Mouse (Mus musculus): Measurements from ENCODE around the gene Crls1. TPM values are rescaled to one million over a fixed set of nuclear protein-coding genes. Genes with fewer than 3 reads are reported as not detected.

Gene Crls1
- polyA plus RNA-seq, 1 experiment from 2014 or later: 26.9 TPM

DNA sequence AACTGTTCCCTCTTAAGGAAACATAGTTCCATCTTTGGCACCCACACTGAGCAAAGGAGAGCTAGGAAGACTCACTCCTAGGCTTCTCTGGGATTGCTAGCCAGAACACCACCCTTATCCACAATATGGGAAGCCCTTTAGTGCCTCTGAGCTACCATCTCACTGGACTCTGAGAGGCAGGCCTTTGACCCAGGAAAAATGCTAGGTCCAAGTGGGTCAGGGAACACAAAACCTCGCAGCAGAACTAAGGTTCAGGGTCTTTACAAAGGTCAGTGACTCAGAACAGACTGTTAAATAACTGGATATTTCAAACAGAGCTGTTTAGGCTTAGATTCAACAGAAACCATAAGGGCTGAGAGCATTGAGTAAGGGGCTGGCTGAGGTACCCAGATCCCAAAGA is 30.5 kb downstream of the Crls1 start:
- Histone ChIP-seq H3K4me3 (ENCODE audit: low read depth, low read length) (no peak overlapping the region), H3K27ac (ENCODE audit: low read depth, low read length) (no peak overlapping the region), H3K4me1 (replicated peaks; ENCODE audit: control insufficient read depth, insufficient read depth, low read length) (peaks cover 2% of the 10 kb centered on the region; the same call in 1 of the 2 replicates), H3K36me3 (ENCODE audit: control insufficient read depth, insufficient read depth, low read length) (no peaks in the 10 kb centered on the region), H3K9ac (ENCODE audit: low read length) (no peak overlapping the region), H3K4me2 (ENCODE audit: low read depth, low read length, severe bottlenecking) (no peak overlapping the region), H3K9me3 (ENCODE audit: control insufficient read depth, low read length) (no peaks in the 10 kb centered on the region), H3K27me3 (ENCODE audit: control insufficient read depth, insufficient read depth, low read length) (peaks cover 23% of the 10 kb centered on the region)
- no peak for DNase-seq (ENCODE audit: low spot score)
- 57% methylated on average over 1 of the region's 1 CpGs for WGBS
- no peak for ATAC-seq (replicated peaks; ENCODE audit: low FRiP score)

DNA sequence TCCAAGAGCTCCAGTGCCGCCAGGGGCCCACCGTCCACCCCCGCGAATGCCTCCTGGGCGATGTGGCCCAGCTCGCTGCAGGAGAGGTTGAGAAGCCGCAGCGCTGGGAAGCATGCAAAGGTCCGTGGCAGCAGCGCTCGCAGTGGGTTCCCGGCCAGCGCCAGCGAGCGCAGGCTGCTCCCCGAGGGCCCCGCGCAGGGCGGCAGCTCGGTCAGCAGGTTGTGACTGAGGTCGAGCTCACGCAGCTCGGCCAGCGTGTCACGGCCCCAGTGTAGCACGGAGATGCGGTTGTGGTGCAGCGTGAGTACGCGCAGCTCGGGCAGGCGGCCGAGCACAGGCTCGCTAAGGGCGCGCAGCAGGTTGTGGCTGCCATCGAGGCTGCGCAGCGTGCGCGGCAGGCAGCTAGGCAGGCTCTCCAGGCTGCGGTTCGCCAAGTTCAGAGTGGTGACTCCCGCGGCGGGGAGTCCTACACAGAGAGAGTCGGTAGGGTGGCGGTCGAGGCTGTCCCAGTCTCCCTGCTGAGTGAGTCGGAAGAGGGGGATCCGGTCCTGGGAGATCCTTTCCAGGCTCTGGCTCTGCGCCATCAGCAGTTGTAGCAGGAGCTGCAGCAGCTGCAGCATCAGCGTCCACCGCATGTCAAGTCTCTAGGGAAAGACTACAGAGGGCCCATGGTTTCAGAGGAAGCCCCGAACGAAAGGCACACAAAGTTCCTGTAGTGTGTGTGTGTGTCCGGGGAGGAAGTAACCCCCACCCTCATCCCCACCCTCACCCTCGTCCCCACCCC is 33.0 kb downstream of the Crls1 start:
- peak; percentile 76 for DNase-seq (ENCODE audit: low spot score)
- under 1% methylated on average over 58 of the region's 58 CpGs for WGBS
- peaks cover 2% of the 10 kb centered on the region; the same call in 1 of the 2 replicates for H3K4me1 ChIP-seq (replicated peaks; ENCODE audit: control insufficient read depth, insufficient read depth, low read length)
- H3K9ac ChIP-seq (ENCODE audit: low read length): peak overlapping the region; percentile 45
- H3K27me3 ChIP-seq (ENCODE audit: control insufficient read depth, insufficient read depth, low read length): peaks cover 23% of the 10 kb centered on the region
- peak; percentile 53 for ATAC-seq (replicated peaks; ENCODE audit: low FRiP score)
- no peaks in the 10 kb centered on the region for H3K9me3 ChIP-seq (ENCODE audit: control insufficient read depth, low read length)
- peak overlapping the region; percentile 87 for H3K4me2 ChIP-seq (ENCODE audit: low read depth, low read length, severe bottlenecking)
- H3K4me3 ChIP-seq (ENCODE audit: low read depth, low read length): peak overlapping the region; percentile 46
- no peaks in the 10 kb centered on the region for H3K36me3 ChIP-seq (ENCODE audit: control insufficient read depth, insufficient read depth, low read length)
- no peak overlapping the region for H3K27ac ChIP-seq (ENCODE audit: low read depth, low read length)

DNA sequence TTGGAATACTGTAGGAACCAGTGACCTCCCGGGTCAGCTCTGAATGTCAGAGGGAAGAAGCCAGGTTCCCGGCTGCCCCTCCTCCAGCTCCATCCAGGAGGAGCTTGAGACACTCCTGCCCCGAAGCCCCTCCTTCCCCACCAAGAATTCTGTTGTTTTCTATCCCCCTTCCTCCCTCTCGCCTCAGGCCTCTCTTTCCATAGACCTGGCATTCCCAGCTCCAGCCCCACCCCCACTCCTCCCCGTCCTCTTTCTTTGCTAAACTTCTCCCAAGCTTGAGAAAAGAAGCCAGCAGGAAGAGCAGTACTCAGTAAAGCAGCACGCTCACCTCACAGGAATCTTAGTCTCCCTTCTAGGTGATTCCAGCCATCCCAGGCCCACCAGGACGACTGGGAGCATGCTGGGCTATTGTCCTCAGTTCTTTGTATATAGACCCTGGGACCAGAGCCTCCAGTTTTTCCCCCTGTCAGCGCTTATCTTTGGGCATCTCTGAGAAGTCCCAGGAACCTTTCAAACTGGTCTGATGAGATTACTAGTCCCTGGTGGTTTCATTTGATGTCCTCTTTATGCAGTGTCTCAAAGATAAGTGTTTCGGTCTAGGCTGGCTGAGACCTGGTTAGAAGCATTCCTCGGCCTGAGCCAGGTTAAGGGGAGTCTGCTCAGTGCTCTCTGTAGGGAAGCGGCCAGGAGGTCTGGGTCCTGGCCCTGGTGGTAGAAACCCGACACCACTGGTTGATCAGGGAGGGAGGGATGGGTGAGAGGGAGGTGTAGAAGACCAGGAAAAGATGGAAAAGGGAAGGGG is 34.6 kb downstream of the Crls1 start, which contains the start of gene Lrrn4:
Lrrn4 (minus strand) TSS at position 48 of the 802 bp plus-strand sequence.
- Histone ChIP-seq H3K27ac (ENCODE audit: low read depth, low read length) (no peak within 1 kb of the TSS), H3K9ac (ENCODE audit: low read length) (no peak within 1 kb of the TSS; the same call in 1 of the 2 replicates), H3K4me1 (replicated peaks; ENCODE audit: control insufficient read depth, insufficient read depth, low read length) (peaks cover 2% of the 10 kb centered on the region; the same call in 1 of the 2 replicates), H3K36me3 (ENCODE audit: control insufficient read depth, insufficient read depth, low read length) (no peaks in the 10 kb centered on the region), H3K4me3 (ENCODE audit: low read depth, low read length) (peak within 1 kb of the TSS; percentile 46), H3K4me2 (ENCODE audit: low read depth, low read length, severe bottlenecking) (peak within 1 kb of the TSS; percentile 87), H3K9me3 (ENCODE audit: control insufficient read depth, low read length) (no peaks in the 10 kb centered on the region), H3K27me3 (ENCODE audit: control insufficient read depth, insufficient read depth, low read length) (peaks cover 23% of the 10 kb centered on the region)
- DNase-seq (ENCODE audit: low spot score): peak; percentile 64
- WGBS: 5% methylated on average over 12 of the region's 12 CpGs
- ATAC-seq (replicated peaks; ENCODE audit: low FRiP score): peak; percentile 40

DNA sequence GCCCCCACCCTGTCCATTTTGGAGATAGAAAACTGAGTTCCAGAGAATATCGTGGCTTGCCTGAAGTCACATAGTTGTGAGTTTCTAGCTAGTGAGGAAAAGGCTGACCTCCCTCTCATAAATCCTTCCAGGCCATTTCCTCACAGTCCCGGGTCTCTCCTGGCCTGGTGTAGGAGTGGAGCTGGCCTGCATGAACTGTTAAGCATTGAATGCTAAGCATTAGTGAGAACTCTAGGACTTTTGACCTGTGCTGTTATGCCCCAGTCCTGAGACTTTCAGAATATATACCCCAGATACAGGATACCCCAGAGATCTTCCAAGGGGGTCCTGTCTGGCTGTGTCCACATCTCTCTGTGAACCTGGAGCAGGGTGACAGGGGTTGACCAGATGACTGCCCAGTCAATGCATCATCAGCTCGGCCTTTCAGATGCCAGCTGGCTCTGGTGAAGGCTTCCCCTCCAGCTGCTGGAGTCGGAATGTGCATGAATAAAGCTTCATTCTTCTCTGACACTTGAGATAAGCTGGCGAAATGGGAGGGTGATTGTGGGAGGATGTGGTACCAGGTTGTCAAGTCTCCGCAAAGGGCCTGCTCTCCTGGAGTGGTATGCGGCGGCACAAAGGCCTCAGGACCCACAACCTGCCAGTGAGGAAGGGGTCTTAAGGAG is 38.0 kb downstream of the Crls1 start:
- WGBS: 84% methylated on average over 8 of the region's 8 CpGs
- no peak for DNase-seq (ENCODE audit: low spot score)

DNA sequence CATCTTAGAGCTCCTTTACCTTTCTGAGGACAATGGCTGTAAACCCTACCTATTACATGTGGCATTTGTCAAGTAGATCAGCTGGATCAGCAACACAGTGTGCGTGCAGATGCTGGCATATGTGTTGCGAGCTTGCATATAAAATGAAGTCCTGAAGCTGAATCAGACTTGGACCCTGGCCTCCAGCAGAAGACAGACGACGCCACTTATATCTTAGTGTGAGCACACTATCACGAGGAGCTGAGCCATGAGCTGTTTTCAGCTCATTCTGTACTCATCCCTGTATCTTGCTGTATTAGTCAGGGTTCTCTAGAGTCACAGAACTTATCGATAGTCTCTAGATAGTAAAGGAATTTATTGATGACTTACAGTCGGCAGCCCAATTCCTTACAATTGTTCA is 38.8 kb downstream of the Crls1 start:
- ATAC-seq (replicated peaks; ENCODE audit: low FRiP score) (no peak), DNase-seq (ENCODE audit: low spot score) (no peak)
- Histone ChIP-seq H3K36me3 (ENCODE audit: control insufficient read depth, insufficient read depth, low read length) (no peaks in the 10 kb centered on the region), H3K4me1 (replicated peaks; ENCODE audit: control insufficient read depth, insufficient read depth, low read length) (0 out of 2 replicates have a peak, but pooled peaks cover 2% of the 10 kb centered on the region), H3K4me2 (ENCODE audit: low read depth, low read length, severe bottlenecking) (no peak overlapping the region), H3K9me3 (ENCODE audit: control insufficient read depth, low read length) (no peaks in the 10 kb centered on the region), H3K27me3 (ENCODE audit: control insufficient read depth, insufficient read depth, low read length) (peaks cover 3% of the 10 kb centered on the region; the same call in 1 of the 2 replicates), H3K4me3 (ENCODE audit: low read depth, low read length) (no peak overlapping the region), H3K27ac (ENCODE audit: low read depth, low read length) (no peak overlapping the region), H3K9ac (ENCODE audit: low read length) (no peak overlapping the region)
- WGBS: 94% methylated on average over 7 of the region's 7 CpGs

More for the DNA sequence above, 38.0 kb downstream of the Crls1 start:
- Histone ChIP-seq H3K9ac (ENCODE audit: low read length) (no peak overlapping the region), H3K36me3 (ENCODE audit: control insufficient read depth, insufficient read depth, low read length) (no peaks in the 10 kb centered on the region), H3K27ac (ENCODE audit: low read depth, low read length) (no peak overlapping the region), H3K4me3 (ENCODE audit: low read depth, low read length) (no peak overlapping the region), H3K4me2 (ENCODE audit: low read depth, low read length, severe bottlenecking) (no peak overlapping the region), H3K4me1 (replicated peaks; ENCODE audit: control insufficient read depth, insufficient read depth, low read length) (0 out of 2 replicates have a peak, but pooled peaks cover 2% of the 10 kb centered on the region), H3K27me3 (ENCODE audit: control insufficient read depth, insufficient read depth, low read length) (peaks cover 8% of the 10 kb centered on the region; the same call in 1 of the 2 replicates), H3K9me3 (ENCODE audit: control insufficient read depth, low read length) (no peaks in the 10 kb centered on the region)
- no peak for ATAC-seq (replicated peaks; ENCODE audit: low FRiP score)

DNA sequence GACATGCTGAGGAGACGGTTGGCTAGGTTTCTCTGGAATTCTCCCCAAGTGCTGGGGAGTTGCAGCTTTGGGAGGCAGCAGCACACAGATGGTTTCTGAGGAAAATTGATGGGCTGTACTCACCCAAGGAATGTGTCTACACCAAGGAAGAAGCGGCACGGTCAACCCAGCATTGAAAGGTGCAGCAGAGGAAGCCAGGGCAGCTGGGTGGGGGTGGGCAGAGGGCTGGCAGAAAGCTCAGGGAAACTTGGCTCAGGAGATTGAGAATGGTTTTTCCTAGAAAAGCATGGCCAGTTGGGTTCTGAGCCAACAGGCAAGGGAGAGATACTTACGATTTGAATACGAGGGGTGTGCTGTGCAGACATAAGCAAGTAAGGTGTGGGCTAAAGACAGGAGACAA is 47.4 kb downstream of the Crls1 start:
- H3K36me3 ChIP-seq (ENCODE audit: control insufficient read depth, insufficient read depth, low read length): no peaks in the 10 kb centered on the region
- H3K9ac ChIP-seq (ENCODE audit: low read length): no peak overlapping the region
- H3K27me3 ChIP-seq (ENCODE audit: control insufficient read depth, insufficient read depth, low read length): no peaks in the 10 kb centered on the region
- no peak for ATAC-seq (replicated peaks; ENCODE audit: low FRiP score)
- no peak overlapping the region for H3K4me2 ChIP-seq (ENCODE audit: low read depth, low read length, severe bottlenecking)
- H3K4me1 ChIP-seq (replicated peaks; ENCODE audit: control insufficient read depth, insufficient read depth, low read length): no peaks in the 10 kb centered on the region
- 86% methylated on average over 5 of the region's 5 CpGs for WGBS
- no peaks in the 10 kb centered on the region for H3K9me3 ChIP-seq (ENCODE audit: control insufficient read depth, low read length)
- H3K27ac ChIP-seq (ENCODE audit: low read depth, low read length): no peak overlapping the region
- no peak overlapping the region for H3K4me3 ChIP-seq (ENCODE audit: low read depth, low read length)
- DNase-seq (ENCODE audit: low spot score): no peak

DNA sequence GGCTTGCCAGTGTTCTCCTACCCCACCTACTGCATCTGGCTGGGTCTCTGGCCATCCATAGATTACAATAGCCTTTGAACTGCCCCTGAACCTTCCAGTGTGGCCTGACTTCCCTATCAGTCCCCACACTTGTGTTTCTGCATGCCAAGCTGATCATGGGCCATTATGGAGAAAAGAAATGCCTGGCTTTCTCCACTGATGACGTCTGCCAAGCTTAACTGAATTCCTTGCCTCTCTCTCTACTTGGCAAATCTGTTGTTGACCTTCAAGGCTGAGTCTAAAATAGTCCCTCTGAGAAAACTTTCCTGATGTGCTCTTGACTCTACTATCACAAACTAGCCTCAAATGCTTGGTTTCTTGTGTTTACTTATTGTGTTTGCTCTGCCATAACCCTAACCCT is 51.7 kb downstream of the Crls1 start:
- Histone ChIP-seq H3K27ac (ENCODE audit: low read depth, low read length) (no peak overlapping the region), H3K4me3 (ENCODE audit: low read depth, low read length) (no peak overlapping the region), H3K9ac (ENCODE audit: low read length) (no peak overlapping the region), H3K9me3 (ENCODE audit: control insufficient read depth, low read length) (no peaks in the 10 kb centered on the region), H3K4me2 (ENCODE audit: low read depth, low read length, severe bottlenecking) (no peak overlapping the region), H3K4me1 (replicated peaks; ENCODE audit: control insufficient read depth, insufficient read depth, low read length) (no peaks in the 10 kb centered on the region), H3K36me3 (ENCODE audit: control insufficient read depth, insufficient read depth, low read length) (no peaks in the 10 kb centered on the region), H3K27me3 (ENCODE audit: control insufficient read depth, insufficient read depth, low read length) (no peaks in the 10 kb centered on the region)
- ATAC-seq (replicated peaks; ENCODE audit: low FRiP score) (no peak), DNase-seq (ENCODE audit: low spot score) (no peak)
- 61% methylated on average over 1 of the region's 1 CpGs for WGBS

DNA sequence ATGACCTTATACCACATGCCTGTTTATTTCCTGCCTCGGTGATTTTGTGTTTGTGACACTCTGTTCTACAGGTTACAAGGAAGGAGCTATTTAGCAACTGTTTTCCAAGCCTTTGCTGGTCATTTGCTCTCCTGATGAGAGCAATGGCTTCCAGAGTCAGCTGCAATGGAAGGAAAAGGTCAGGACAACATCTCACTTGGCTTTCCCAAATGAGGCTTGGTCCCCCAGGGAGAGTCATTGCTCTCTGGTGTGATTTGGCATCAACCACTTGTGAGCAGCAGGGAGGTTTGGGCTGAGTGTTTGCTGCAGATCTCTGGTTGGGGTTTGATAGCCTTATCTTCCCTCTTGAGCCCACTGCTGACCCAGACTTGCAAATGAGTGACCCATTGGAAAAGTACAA is 54.1 kb downstream of the Crls1 start:
- H3K4me2 ChIP-seq (ENCODE audit: low read depth, low read length, severe bottlenecking): no peak overlapping the region
- DNase-seq (ENCODE audit: low spot score): no peak
- no peak overlapping the region for H3K9ac ChIP-seq (ENCODE audit: low read length)
- H3K4me1 ChIP-seq (replicated peaks; ENCODE audit: control insufficient read depth, insufficient read depth, low read length): no peaks in the 10 kb centered on the region
- no peaks in the 10 kb centered on the region for H3K9me3 ChIP-seq (ENCODE audit: control insufficient read depth, low read length)
- no peak overlapping the region for H3K27ac ChIP-seq (ENCODE audit: low read depth, low read length)
- no peak for ATAC-seq (replicated peaks; ENCODE audit: low FRiP score)
- 82% methylated on average over 1 of the region's 1 CpGs for WGBS
- H3K36me3 ChIP-seq (ENCODE audit: control insufficient read depth, insufficient read depth, low read length): no peaks in the 10 kb centered on the region
- H3K4me3 ChIP-seq (ENCODE audit: low read depth, low read length): no peak overlapping the region
- no peaks in the 10 kb centered on the region for H3K27me3 ChIP-seq (ENCODE audit: control insufficient read depth, insufficient read depth, low read length)
